Mouse (Mus musculus): ENCODE data around the gene Atn1. TPM values are rescaled to one million over a fixed set of nuclear protein-coding genes. Genes with fewer than 3 reads are reported as not detected.

Gene Atn1
- polyA plus RNA-seq, 1 experiment, result 34.0 TPM

GRCm38 (mm10) chr6:124732476-124733370 lies 23.6 kb downstream of the Atn1 start:
- no peak for TF ChIP-seq CTCF (IDR thresholded peaks at IDR 0.05; ENCODE audit: low read depth, low read length)
- TF ChIP-seq POLR2A (IDR thresholded peaks at IDR 0.05; ENCODE audit: borderline replicate concordance, low read depth, low read length), result peak; percentile 75; the same call in 1 of the 2 replicates
- H3K4me3 ChIP-seq (ENCODE audit: insufficient read depth, low read length), result peak overlapping the region; percentile 95
- peak overlapping the region; percentile 98 for H3K27ac ChIP-seq (ENCODE audit: insufficient read depth, low read depth, low read length)
- peaks cover 48% of the 10 kb centered on the region for H3K4me1 ChIP-seq (ENCODE audit: control insufficient read depth, insufficient read depth, low read length)

- Histone ChIP-seq H3K4me1 (ENCODE audit: control insufficient read depth, insufficient read depth, low read length) (peaks cover 52% of the 10 kb centered on the region), H3K4me3 (ENCODE audit: insufficient read depth, low read length) (peak overlapping the region; percentile 95), H3K27ac (ENCODE audit: insufficient read depth, low read depth, low read length) (peak overlapping the region; percentile 98)
- no peak for TF ChIP-seq CTCF (IDR thresholded peaks at IDR 0.05; ENCODE audit: low read depth, low read length)
- no peak for TF ChIP-seq POLR2A (IDR thresholded peaks at IDR 0.05; ENCODE audit: borderline replicate concordance, low read depth, low read length)
Measured at GRCm38 (mm10) chr6:124731038-124731437, 25.3 kb downstream of the Atn1 start.

GRCm38 (mm10) chr6:124729850-124730705 lies 26.2 kb downstream of the Atn1 start:
- TF ChIP-seq POLR2A (IDR thresholded peaks at IDR 0.05; ENCODE audit: borderline replicate concordance, low read depth, low read length), result no peak
- no peak for TF ChIP-seq CTCF (IDR thresholded peaks at IDR 0.05; ENCODE audit: low read depth, low read length)
- peak overlapping the region; percentile 98 for H3K27ac ChIP-seq (ENCODE audit: insufficient read depth, low read depth, low read length)
- peaks cover 58% of the 10 kb centered on the region for H3K4me1 ChIP-seq (ENCODE audit: control insufficient read depth, insufficient read depth, low read length)
- peak overlapping the region; percentile 95 for H3K4me3 ChIP-seq (ENCODE audit: insufficient read depth, low read length)

- Histone ChIP-seq H3K4me1 (ENCODE audit: control insufficient read depth, insufficient read depth, low read length) (peaks cover 61% of the 10 kb centered on the region), H3K27ac (ENCODE audit: insufficient read depth, low read depth, low read length) (0 out of 2 replicates have a peak overlapping the region, but pooled peaks have one; percentile 97), H3K4me3 (ENCODE audit: insufficient read depth, low read length) (no peak overlapping the region)
- TF ChIP-seq CTCF (IDR thresholded peaks at IDR 0.05; ENCODE audit: low read depth, low read length), result no peak
- no peak for TF ChIP-seq POLR2A (IDR thresholded peaks at IDR 0.05; ENCODE audit: borderline replicate concordance, low read depth, low read length)
Measured at GRCm38 (mm10) chr6:124728621-124729020, 27.7 kb downstream of the Atn1 start.

- peak overlapping the region; percentile 17 for H3K4me3 ChIP-seq (ENCODE audit: insufficient read depth, low read length)
- TF ChIP-seq CTCF (IDR thresholded peaks at IDR 0.05; ENCODE audit: low read depth, low read length) (no peak), POLR2A (IDR thresholded peaks at IDR 0.05; ENCODE audit: borderline replicate concordance, low read depth, low read length) (no peak)
- H3K27ac ChIP-seq (ENCODE audit: insufficient read depth, low read depth, low read length), result peak overlapping the region; percentile 79
- peaks cover 69% of the 10 kb centered on the region for H3K4me1 ChIP-seq (ENCODE audit: control insufficient read depth, insufficient read depth, low read length)
Measured at GRCm38 (mm10) chr6:124724472-124724871, 31.9 kb downstream of the Atn1 start.

GRCm38 (mm10) chr6:124723541-124723940 lies 32.8 kb downstream of the Atn1 start:
- no peak for TF ChIP-seq CTCF (IDR thresholded peaks at IDR 0.05; ENCODE audit: low read depth, low read length)
- no peak for TF ChIP-seq POLR2A (IDR thresholded peaks at IDR 0.05; ENCODE audit: borderline replicate concordance, low read depth, low read length)
- H3K4me1 ChIP-seq (ENCODE audit: control insufficient read depth, insufficient read depth, low read length), result peaks cover 61% of the 10 kb centered on the region
- peak overlapping the region; percentile 19 for H3K4me3 ChIP-seq (ENCODE audit: insufficient read depth, low read length)
- H3K27ac ChIP-seq (ENCODE audit: insufficient read depth, low read depth, low read length), result peak overlapping the region; percentile 79

- peaks cover 55% of the 10 kb centered on the region for H3K4me1 ChIP-seq (ENCODE audit: control insufficient read depth, insufficient read depth, low read length)
- peak overlapping the region; percentile 19 for H3K4me3 ChIP-seq (ENCODE audit: insufficient read depth, low read length)
- H3K27ac ChIP-seq (ENCODE audit: insufficient read depth, low read depth, low read length), result peak overlapping the region; percentile 79
- TF ChIP-seq POLR2A (IDR thresholded peaks at IDR 0.05; ENCODE audit: borderline replicate concordance, low read depth, low read length) (no peak), CTCF (IDR thresholded peaks at IDR 0.05; ENCODE audit: low read depth, low read length) (no peak)
Measured at GRCm38 (mm10) chr6:124722876-124723473, 33.3 kb downstream of the Atn1 start.

- Histone ChIP-seq H3K4me3 (ENCODE audit: insufficient read depth, low read length) (peak overlapping the region; percentile 26; the same call in 1 of the 2 replicates), H3K27ac (ENCODE audit: insufficient read depth, low read depth, low read length) (peak overlapping the region; percentile 68), H3K4me1 (ENCODE audit: control insufficient read depth, insufficient read depth, low read length) (peaks cover 52% of the 10 kb centered on the region)
- TF ChIP-seq POLR2A (IDR thresholded peaks at IDR 0.05; ENCODE audit: borderline replicate concordance, low read depth, low read length) (no peak), CTCF (IDR thresholded peaks at IDR 0.05; ENCODE audit: low read depth, low read length) (no peak)
Measured at GRCm38 (mm10) chr6:124720904-124721303, 35.4 kb downstream of the Atn1 start.

GRCm38 (mm10) chr6:124719354-124719978 lies 36.9 kb downstream of the Atn1 start:
- H3K4me1 ChIP-seq (ENCODE audit: control insufficient read depth, insufficient read depth, low read length), result peaks cover 41% of the 10 kb centered on the region
- TF ChIP-seq CTCF (IDR thresholded peaks at IDR 0.05; ENCODE audit: low read depth, low read length), result no peak
- TF ChIP-seq POLR2A (IDR thresholded peaks at IDR 0.05; ENCODE audit: borderline replicate concordance, low read depth, low read length), result no peak
- H3K4me3 ChIP-seq (ENCODE audit: insufficient read depth, low read length), result no peak overlapping the region
- no peak overlapping the region for H3K27ac ChIP-seq (ENCODE audit: insufficient read depth, low read depth, low read length)
